Mouse (Mus musculus): ENCODE measurements around the gene Cacng2. TPM values are rescaled to one million over a fixed set of nuclear protein-coding genes. Genes with fewer than 3 reads are reported as not detected.

The Cacng2 gene
- polyA plus RNA-seq (2012; rRNA removed) = not detected in 2 replicates

GRCm38 (mm10) chr15:78119704-78120103, at the start of gene Cacng2:
Gene Cacng2, minus strand, starts transcription at chr15:78120028.

GRCm38 (mm10) chr15:77970470-77971292, 149.1 kb downstream of the Cacng2 start, which contains the start of gene Eif3d:
Gene Eif3d, minus strand, starts transcription at chr15:77970813.

GRCm38 (mm10) chr15:77956404-77956901, 163.4 kb downstream of the Cacng2 start, which contains the start of gene Foxred2:
Gene Foxred2, minus strand, starts transcription at chr15:77956722.

Other genes starting within 250 kb of the Cacng2 start
- gene Txn2, start 191.0 kb downstream of the Cacng2 start, polyA plus RNA-seq (2012; rRNA removed) = 131 and 149 TPM in 2 replicates
- 0.84 and 1.0 TPM in 2 replicates for gene Foxred2, start 163.3 kb downstream of the Cacng2 start, polyA plus RNA-seq (2012; rRNA removed)
- 91.1 and 96.8 TPM in 2 replicates for gene Eif3d, start 149.2 kb downstream of the Cacng2 start, polyA plus RNA-seq (2012; rRNA removed)
- gene Ift27, start 54.1 kb upstream of the Cacng2 start, polyA plus RNA-seq (2012; rRNA removed) = 7.2 and 8.8 TPM in 2 replicates
- gene Pvalb, start 86.4 kb upstream of the Cacng2 start, polyA plus RNA-seq (2012; rRNA removed) = not detected in 2 replicates
- 55.4 and 71.9 TPM in 2 replicates for gene Ncf4, start 124.8 kb upstream of the Cacng2 start, polyA plus RNA-seq (2012; rRNA removed)
- gene Csf2rb2, start 185.7 kb upstream of the Cacng2 start, polyA plus RNA-seq (2012; rRNA removed) = 3.1 and 3.7 TPM in 2 replicates
- 6.9 and 10.0 TPM in 2 replicates for gene Csf2rb, start 205.7 kb upstream of the Cacng2 start, polyA plus RNA-seq (2012; rRNA removed)

Data from liver, embryonic 18 days (tissue).